ENCODE assay signal across 1 mouse cellular context in genomic region chr10:79937775-79938526, GRCm38 (mm10).
TF ChIP-seq lines count a peak whose summit lies in the region.

No protein-coding gene starts in this region.

TF ChIP-seq in CH12.LX, 34 proteins besides CTCF, POLR2A, EP300 and RAD21 (continued from another document):
- no peak for TF ChIP-seq TBP (conservative IDR thresholded peaks at IDR 0.05; ENCODE audit: low read depth, low read length)
